Mouse (Mus musculus) gastrocnemius, adult 2 months (tissue): ENCODE data around the gene Cx3cr1. TPM values are rescaled to one million over a fixed set of nuclear protein-coding genes. Genes with fewer than 3 reads are reported as not detected.
"Not testable (repeated sequence)": the region's sequence is repeated elsewhere in the genome, so short reads cannot be mapped to it uniquely, and the experiment has no call there.

Experiments
- DNase-seq: peaks from one replicate; pipeline ENCODE4 v3.0.0; 2022
- H3K27ac ChIP-seq: fragments of 200-600 bp; 2 replicates; pipeline ENCODE4 v1.8.1; 2022; ENCODE audit warnings: mild to moderate bottlenecking
- H3K4me3 ChIP-seq: fragments of 200-600 bp; 2 replicates; pipeline ENCODE4 v1.8.1; 2022; ENCODE audit warnings: mild to moderate bottlenecking, moderate library complexity
- CTCF ChIP-seq: fragments of 200-600 bp; IDR thresholded peaks from 2 replicates; pipeline ENCODE4 v1.8.1; 2022; ENCODE audit warnings: antibody characterized with exemption, mild to moderate bottlenecking, moderate library complexity
- intact Hi-C: fragments of 180-260 bp; cut with DNase I; formaldehyde crosslinking; loops from one replicate; pipeline ENCODE4 v1.15.1; 2025
- total RNA-seq, 2 experiments: library from RNA; stranded (reverse); gene quantifications; 2 replicates each; pipeline ENCODE4 v1.2.3; 2021

The Cx3cr1 gene
- total RNA-seq, 2 experiments from 2014 or later: 0.15 to 0.20 TPM

DNA sequence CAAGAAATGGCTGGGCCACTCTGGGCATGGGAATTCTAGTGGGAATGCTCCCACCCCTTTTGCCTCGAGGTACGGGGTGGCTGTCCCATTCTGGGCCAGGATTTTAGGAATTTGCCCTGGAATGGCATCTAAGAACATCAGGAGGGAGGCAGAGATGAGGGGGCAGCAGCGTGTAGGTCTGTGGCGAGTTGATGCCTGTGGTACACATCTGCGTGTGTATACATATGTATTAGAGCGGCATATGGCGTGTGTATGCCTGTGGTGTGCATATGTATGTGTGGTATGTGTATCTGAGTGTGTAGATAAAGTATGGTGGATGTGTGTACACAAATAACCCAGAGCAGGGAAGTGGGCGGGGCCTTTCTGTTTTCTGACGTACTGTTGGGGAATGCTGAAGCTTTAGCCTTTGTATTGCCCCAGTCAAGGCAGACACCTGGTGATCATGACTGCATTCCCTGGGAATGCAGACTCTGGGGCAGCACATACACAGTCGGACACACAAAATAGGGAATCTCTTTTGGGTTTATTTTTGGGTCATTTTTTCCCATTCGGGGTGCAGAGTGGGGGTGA lies 56.3 kb downstream of the Cx3cr1 start:
- intact Hi-C loops: no loop called here
- no peak for DNase-seq
- Histone ChIP-seq H3K4me3 (no peak overlapping the region), H3K27ac (peak overlapping the region; percentile 94)
- no peak for TF ChIP-seq CTCF

DNA sequence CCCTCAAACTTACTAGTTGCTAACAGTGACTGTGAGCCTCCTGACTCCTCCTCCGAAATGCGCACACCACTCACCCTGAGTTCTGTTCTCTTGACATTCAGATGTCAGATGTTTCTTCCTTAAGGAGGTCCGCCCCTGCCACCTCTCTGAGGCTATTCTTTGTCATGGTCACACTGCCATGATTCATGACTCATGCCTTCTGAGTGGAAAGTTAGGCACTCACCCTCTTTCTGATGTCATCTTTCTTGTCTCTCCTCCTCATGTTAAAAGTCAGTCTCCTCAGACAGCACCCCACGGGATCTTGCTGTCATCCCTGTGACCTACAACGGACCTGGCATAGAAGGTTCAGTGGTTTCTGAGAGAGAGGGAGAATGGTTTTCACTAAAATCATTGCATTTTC lies 56.9 kb downstream of the Cx3cr1 start:
- H3K4me3 ChIP-seq: no peak overlapping the region
- intact Hi-C loops: no loop called here
- H3K27ac ChIP-seq: peak overlapping the region; percentile 94
- no peak for TF ChIP-seq CTCF
- no peak for DNase-seq

DNA sequence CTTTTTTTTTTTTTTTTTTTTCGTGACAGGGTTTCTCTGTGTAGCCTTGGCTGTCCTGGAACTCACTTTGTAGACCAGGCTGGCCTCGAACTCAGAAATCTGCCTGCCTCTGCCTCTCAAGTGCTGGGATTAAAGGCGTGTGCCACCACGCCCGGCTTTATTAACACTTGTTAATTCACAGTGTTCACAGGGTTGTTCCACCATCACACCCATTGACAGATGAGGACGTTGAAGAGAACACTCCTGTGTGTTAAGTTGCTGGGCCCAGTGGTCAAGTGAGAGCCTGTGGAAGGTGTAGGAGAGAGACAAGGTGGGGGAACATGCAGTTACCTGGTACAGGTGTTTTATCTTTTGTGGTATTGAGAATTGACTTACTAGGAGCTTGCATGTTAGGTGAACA lies 57.5 kb downstream of the Cx3cr1 start:
- H3K4me3 ChIP-seq, DNase-seq, intact Hi-C loops: not testable (repeated sequence)
- peak overlapping the region; percentile 94 for H3K27ac ChIP-seq

GRCm38 (mm10) chr9:120011533-120011932 lies 58.1 kb downstream of the Cx3cr1 start:
- intact Hi-C loops: loop anchor here (1.0 to 2.0 kb wide), 2 partner anchors 29 to 48 kb away; no protein-coding TSS in a partner anchor
- H3K27ac ChIP-seq: peak overlapping the region; percentile 94
- DNase-seq: peak; percentile 77
- peak overlapping the region; percentile 78 for H3K4me3 ChIP-seq
- peak; percentile 79 for TF ChIP-seq CTCF

DNA sequence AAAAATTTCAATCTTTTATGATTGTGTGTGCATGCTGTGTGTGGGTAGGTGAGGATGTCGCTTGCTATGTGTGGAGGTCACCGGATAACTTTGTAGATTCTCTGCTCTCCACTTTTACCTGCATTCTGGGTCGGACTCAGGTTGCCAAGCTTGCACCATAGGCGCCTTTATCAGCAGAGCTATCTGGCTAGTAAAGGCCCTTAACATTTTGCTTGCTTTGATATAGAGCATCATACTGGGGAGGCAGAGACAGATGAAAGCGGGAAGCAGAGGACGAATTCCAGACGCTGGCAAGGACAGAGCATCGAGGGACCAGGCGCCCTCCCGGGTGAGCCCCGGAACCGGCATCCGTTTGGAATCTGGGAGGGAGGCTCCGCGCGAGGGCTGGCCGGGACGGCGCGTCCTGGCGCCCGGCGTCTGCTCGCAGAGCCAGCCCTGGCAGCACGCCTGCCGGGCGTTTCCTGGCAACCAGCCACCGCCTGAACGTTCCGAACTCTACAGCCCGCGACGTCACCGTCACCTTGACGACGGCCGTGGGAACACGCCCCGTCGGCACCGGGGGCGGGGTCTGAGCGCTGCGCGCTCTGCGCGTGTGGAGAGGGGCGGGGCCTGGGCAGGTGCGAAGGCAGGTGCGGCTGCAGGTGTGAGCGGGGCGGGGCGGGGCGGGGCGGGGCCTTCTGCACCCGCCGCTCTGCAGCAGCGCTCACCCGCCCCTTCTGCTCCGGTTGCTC lies 58.7 kb downstream of the Cx3cr1 start:
- TF ChIP-seq CTCF: no peak
- Histone ChIP-seq H3K27ac (peak overlapping the region; percentile 94), H3K4me3 (peak overlapping the region; percentile 78)
- peak; percentile 99 for DNase-seq
- intact Hi-C loops: loop anchor here (1.0 to 2.0 kb wide), 2 partner anchors 28 to 48 kb away; no protein-coding TSS in a partner anchor

GRCm38 (mm10) chr9:120009871-120010270 lies 59.8 kb downstream of the Cx3cr1 start:
- no peak for DNase-seq
- Histone ChIP-seq H3K27ac (peak overlapping the region; percentile 6; the same call in 1 of the 2 replicates), H3K4me3 (no peak overlapping the region)
- intact Hi-C loops: loop anchor here (2.0 kb wide), 1 partner anchor 27 kb away; no protein-coding TSS in a partner anchor
- no peak for TF ChIP-seq CTCF

DNA sequence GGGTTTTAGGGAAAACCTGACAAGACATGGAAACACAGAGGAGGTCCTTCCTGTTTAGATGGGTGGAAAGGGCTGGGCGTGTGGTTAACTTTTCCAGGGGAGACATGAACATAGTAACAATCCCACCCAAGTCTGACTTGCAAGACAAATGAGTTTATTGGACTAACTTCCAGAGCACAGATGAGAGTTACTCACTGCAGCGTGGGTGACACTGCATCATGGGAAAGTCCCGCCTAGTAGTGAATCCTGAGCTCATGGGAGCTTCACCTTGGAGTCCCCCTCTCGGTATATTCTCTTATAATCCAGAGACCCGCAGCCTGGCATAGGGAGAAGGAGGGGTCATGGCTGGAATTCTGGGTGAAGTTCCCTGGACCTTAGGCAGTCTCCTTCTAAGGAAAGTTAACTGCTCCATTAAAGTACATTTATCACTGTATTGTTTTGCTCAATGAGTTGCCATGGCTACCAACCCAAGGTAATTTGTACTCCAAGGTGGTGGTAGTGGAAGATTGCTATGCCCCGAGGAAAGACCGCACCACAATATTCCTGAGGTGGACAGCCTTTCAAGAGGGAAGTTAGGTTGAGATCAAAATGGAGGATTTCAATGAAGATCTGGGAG lies 60.3 kb downstream of the Cx3cr1 start:
- Histone ChIP-seq H3K4me3 (no peak overlapping the region), H3K27ac (peak overlapping the region; percentile 6; the same call in 1 of the 2 replicates)
- DNase-seq: no peak
- TF ChIP-seq CTCF: no peak
- intact Hi-C loops: no loop called here

DNA sequence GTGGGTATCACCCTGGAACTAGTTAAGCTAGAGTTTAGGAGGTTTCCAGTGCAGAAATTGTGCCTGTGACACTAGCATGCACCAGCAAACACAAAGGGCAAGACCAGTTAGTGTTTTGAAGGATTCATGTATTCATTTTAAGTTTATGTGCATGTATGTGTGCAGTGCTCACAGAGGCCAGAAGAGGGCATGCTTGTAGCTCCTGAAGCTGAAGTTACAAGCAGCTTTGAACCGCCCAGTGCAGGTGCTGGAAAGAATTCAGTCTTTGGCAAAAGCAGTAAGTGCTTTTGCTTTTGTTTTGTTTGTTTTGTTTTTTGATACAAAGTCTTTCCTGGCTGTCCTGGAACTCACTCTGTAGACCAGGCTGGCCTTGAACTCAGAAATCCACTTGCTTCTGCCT lies 61.8 kb downstream of the Cx3cr1 start:
- intact Hi-C loops: no loop called here
- DNase-seq: no peak
- Histone ChIP-seq H3K4me3 (no peak overlapping the region), H3K27ac (no peak overlapping the region)
- peak; percentile 10; the same call in 1 of the 2 replicates for TF ChIP-seq CTCF

GRCm38 (mm10) chr9:120005936-120006335 lies 63.7 kb downstream of the Cx3cr1 start:
- DNase-seq: no peak
- TF ChIP-seq CTCF: no peak
- no peak overlapping the region for H3K27ac ChIP-seq
- no peak overlapping the region for H3K4me3 ChIP-seq
- intact Hi-C loops: no loop called here

- H3K4me3 ChIP-seq: no peak overlapping the region
- H3K27ac ChIP-seq: no peak overlapping the region
- no peak for DNase-seq
- no peak for TF ChIP-seq CTCF
- intact Hi-C loops: no loop called here
These were observed 66.8 kb downstream of the Cx3cr1 start for GRCm38 (mm10) chr9:120002893-120003292.

DNA sequence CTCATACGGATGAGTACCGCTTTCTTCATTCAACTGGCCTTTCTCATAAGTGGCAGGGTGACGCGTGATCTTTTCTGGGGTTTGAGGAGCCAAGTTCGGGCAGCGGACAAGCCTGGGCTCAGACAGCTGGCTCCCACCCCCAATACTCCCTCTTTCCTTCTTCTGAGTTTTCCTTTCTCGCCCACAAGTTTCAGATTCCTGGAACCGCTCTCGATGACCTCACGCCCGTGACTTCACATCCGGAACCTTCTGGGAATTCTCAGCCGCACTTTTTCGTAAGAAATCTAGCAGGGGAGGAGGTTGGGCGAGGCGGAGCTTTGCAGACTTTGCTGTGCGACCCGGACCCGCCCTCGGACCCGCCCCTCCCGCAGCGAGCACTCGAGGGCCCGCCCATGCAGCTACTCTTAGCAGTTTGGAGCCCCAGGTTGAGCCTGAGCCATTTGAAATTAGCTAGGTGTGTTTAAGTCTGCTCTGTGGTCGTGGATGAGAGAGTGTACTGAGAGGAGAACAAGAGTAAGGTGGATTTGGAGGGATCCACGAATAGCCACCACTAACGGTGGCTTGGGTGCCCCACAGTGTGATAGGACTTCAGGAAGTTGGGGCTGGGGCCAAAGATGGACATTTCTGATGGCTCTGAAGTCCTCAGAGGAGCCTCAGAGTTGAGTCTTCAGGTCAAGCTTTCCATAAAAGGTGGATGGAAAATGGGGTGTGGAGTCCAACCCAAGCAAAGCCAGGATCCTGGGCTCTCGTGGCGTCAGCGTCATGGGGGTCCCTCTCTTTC lies 67.5 kb downstream of the Cx3cr1 start:
- Histone ChIP-seq H3K4me3 (peak overlapping the region; percentile 72), H3K27ac (peak overlapping the region; percentile 81)
- peak; percentile 88 for DNase-seq
- no peak for TF ChIP-seq CTCF
- intact Hi-C loops: no loop called here

- no peak overlapping the region for H3K4me3 ChIP-seq
- TF ChIP-seq CTCF: no peak
- no peak for DNase-seq
- intact Hi-C loops: no loop called here
- no peak overlapping the region for H3K27ac ChIP-seq
These were observed 68.9 kb downstream of the Cx3cr1 start for GRCm38 (mm10) chr9:120000761-120001160.
